Mouse (Mus musculus): ENCODE measurements around the gene Flywch1.

Gene Flywch1

GRCm38 (mm10) chr17:23742941-23743340 is 28.5 kb downstream of the Flywch1 start:
- no peak for DNase-seq (ENCODE audit: low spot score)

DNA sequence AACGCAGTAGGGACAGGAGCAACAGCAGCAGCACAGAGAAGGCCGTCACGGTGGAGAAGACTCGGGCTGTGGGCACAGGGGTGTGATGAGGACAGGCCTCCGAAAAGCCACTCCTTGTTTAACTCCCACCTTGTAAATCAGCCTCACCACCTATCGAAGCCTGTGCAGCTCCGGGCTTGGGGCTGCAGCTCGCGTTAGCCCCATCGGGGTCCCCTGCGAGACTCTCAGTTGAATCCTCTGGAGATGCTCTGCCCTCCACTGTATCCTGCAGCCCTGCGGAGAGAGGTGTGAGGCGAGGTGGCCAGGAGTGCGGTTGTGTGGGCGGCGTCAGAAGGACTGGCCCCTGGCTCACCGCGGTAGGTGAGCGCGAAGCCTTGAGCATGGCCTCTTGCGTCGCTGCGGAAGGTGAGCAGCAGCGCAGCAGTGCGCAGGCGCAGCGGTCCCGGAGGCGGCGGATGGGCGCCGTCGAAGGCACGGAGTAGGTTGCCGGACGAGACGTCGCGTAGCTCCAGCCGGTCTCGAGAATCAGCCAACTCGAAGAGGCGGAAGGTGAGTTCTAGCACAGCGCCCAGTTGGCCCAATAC is 29.1 kb downstream of the Flywch1 start:
- no peak for DNase-seq (ENCODE audit: low spot score)

DNA sequence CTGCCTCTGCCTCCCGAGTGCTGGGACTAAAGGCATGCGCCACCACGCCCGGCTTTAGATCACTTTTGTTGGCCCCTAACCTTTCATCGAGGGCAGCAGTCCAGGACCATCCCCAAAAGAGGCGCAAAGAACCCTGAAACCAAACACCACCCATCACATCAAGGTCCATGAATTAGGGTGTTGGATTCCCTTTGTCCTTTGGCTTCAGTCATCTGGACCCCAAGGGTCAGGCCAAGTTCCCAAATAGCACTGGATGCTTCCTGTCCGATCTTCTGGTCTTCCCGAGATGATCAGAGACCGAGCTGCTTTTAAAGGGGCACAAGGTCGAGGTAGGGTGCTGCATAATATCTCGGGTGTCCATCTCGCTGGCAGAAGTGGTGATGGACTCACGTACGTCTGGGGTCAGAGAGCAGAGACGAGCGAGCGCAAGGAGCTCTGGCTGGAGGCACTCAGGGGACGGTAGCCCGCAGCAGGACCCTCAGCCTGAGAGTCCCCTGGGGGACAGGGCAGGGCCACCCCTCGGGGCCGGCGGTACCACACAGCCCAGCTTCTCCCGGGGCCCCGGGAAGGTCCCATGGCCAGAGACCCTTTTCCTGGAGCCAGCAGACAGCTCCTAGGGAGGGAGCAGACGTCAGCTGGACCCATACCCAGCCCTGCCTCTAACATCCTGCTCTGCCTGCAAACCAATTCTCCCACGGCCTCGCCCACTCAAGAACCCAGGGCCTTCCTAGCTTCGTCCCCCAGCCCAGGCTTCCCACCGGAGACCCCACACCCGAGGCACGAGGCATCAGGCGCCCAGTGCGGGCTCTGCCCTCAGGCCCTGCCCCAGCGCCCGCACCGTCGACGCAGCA is 29.8 kb downstream of the Flywch1 start:
- DNase-seq (ENCODE audit: low spot score) = no peak

- DNase-seq (ENCODE audit: low spot score) = no peak
These were observed 30.8 kb downstream of the Flywch1 start, which contains the start of gene Paqr4 for GRCm38 (mm10) chr17:23740598-23741021. Gene Paqr4, minus strand, starts transcription at chr17:23740867.

GRCm38 (mm10) chr17:23740136-23740584 is 31.2 kb downstream of the Flywch1 start:
- DNase-seq (ENCODE audit: low spot score) = peak; percentile 93

DNA sequence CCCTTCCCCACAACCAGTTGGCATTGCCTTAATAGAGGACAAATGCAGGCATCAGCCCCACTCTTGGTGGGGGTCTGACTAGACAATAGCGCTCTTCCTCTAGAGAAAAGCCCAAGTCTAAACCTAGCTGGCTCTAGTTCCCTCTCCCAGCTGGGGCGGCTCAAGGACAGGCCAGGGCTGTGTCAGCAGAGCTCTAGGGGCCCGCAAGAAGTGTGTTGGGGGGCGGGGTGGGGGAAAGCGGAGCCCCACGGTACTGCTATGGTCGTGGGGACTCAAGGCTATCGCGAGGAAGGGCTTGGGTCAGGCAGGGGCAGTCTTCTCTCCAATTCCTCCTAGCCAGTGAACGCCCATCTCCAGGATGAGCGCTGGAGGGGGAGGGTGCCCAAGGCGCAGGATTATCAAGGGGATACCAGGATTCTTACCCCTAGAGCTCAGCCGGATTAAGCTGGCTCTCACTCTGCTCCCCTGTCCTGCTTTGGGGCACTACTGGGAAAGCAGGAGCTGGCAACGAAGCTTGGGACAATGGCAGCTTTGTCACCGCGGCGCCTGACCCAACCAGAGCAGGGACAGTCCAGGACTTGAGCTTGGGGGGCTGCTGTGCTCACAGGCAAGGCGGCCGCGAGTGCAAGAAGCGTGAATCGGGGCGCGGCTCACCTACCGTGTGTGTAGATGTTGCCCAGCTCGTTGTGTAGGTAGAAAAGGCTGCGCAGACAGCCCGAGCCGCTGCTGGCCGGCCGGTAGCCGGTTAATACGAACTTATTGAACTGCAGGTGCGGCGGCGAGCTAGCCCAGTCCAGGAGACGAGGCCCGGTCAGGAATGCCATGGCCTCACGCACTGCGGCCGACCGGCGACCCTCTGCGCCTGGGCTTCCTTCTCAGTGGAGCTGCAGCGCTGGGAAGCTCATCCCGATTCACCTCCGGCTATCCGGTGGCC is 31.9 kb downstream of the Flywch1 start:
- DNase-seq (ENCODE audit: low spot score) = peak; percentile 60

DNA sequence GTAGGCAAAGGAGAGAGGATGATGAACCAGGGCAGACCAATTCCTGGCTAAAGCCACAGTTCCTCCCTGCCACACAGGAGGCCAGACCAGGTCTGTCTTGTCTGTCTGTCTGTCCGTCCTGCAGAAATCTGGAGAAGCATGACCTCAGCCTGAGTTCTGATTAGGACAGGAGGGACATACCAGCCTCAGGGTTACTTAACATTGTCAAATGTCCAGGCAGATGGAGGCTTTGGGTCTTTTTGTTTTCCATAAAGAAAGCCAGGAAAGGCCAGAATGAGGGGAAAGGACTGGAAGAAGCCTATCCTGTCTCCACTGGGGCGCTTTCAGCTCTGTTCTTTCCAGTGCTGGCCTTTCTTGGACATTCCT is 32.6 kb downstream of the Flywch1 start:
- DNase-seq (ENCODE audit: low spot score) = no peak

DNA sequence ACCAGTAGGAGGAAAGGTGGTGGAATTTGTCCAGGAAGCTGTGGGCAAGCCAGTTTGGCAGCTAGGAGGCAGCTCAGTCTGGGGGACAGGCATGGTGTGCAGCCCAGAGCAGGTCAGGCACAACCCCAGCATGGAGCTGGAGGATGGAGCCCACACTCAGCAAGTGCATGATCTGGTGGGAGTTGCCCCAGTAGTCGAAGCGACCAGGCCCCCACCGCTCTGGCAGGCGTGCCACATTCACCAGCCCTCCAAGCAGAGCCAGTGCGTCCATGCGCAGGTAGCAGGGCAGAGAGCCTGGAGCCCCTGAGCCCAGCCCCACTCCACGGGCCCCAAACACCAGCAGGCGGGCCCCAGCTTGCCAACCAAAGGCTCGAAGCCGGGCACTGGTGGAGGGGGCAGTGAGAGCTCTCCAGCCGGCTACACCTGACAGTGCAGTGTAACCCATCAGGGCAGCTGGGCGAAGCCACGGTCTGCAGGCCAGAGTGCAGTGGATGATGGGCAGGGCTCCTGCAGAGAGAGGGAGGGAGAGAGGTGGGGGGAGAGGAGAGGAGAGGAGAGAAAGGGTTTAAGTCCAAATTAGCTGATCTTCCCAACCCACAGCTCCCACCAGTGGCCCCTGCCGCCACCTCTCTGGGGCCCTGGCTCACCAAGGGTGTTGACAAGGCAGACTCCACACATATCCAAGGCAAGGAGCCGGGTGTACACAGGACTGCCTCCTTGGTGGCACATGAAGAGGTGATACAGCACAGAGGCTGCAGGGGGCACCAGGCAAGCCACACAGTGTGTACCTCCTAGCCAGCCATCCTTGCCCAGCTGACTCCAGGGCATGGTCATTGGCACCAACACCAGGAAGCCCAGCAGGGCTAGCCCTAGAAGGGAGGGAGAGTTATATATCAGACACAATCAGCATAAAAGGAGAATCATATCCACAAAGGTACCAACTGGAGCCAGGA is 33.6 kb downstream of the Flywch1 start:
- DNase-seq (ENCODE audit: low spot score) = no peak

GRCm38 (mm10) chr17:23734341-23734740 is 37.1 kb downstream of the Flywch1 start:
- DNase-seq (ENCODE audit: low spot score) = no peak

- no peak for DNase-seq (ENCODE audit: low spot score)
These were observed 41.0 kb downstream of the Flywch1 start for GRCm38 (mm10) chr17:23730441-23730840.

GRCm38 (mm10) chr17:23726758-23727142 is 44.7 kb downstream of the Flywch1 start:
- peak; percentile 76 for DNase-seq (ENCODE audit: low spot score)

DNA sequence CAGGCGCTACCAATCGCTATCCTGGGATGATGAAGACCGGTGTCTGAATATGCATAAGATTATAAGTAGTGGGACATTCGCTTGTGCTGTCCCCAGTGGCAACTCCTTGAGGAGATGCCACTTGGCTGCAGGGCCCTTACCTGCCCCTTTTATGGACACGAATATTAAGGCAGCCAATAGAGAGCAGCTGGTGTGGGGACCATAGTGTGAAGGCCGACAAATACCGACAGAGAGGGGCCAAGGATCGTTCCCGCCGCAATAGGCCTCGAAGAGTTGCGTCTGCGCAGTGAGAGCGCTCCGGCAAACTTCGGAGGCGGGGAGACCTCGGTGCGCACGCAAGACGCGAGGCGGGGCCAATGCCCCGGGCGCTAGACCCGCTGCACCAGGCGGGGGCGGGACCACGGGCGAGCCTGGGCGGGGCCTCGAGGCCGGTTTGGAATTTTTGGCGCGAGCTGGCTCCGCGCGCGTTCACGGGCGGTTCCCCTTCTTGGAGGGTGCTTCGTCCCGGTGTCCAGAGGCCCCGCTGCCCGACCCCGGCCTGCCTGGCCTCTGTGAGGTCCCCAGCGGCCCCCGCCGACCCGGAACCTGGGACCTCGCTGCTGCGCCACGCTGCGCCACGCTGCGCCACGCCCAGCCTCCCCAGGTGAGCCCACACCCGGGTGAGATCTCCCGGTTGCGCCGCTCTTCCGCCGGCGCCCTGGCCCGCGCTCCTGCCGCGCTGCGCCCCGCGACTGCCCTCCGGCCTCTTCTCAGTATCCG is 45.2 kb downstream of the Flywch1 start, which contains the start of gene Pkmyt1:
TSS of gene Pkmyt1 (plus strand) at position 338 of the 759 bp plus-strand sequence.
- peak; percentile 93 for DNase-seq (ENCODE audit: low spot score)

DNA sequence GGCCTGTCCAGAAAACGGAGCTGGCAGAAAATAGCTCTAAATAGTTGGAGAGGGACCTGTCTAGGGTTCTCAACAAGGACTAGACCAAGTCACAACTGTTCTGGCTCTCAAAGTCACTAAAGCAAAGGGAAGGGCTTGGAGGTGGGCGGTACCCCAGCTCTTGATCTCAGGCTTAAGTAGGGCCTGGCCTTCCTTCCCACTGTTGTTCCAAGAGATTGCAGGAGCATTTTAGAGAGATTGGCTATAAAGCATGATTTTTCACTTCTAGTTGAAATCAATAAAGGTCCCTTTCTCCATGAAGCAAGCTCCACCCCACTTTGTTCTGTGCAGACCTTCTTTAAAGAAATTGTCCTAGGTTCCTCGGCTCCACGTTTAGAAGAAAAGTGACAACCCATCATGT is 45.9 kb downstream of the Flywch1 start:
- no peak for DNase-seq (ENCODE audit: low spot score)

GRCm38 (mm10) chr17:23722376-23723125 is 48.9 kb downstream of the Flywch1 start, which contains the start of gene 1520401A03Rik:
Gene 1520401A03Rik, minus strand, starts transcription at chr17:23722783.
- no peak for DNase-seq (ENCODE audit: low spot score)

GRCm38 (mm10) chr17:23721886-23722285 is 49.5 kb downstream of the Flywch1 start:
- DNase-seq (ENCODE audit: low spot score) = no peak

DNA sequence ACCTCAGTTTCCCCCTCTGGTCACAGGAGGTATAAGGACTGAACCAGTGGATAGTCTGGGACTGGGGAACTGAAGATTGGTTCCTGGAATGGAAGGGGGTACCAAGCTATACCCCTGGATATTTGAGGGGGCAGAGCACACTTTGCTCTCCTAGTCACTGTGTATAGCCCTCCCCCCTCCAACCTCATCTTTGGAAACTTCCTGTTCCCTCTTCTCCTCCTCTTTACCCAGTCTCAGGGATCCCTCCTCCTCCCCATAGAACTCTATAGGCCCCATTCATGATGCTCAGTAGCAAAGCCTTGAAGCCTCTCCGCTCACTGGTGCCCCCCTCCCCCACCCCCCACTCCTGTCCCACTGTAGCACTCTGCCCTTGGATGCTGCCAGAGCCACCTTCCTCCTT is 51.9 kb downstream of the Flywch1 start:
- no peak for DNase-seq (ENCODE audit: low spot score)

GRCm38 (mm10) chr17:23717003-23717402 is 54.4 kb downstream of the Flywch1 start:
- DNase-seq (ENCODE audit: low spot score) = no peak

DNA sequence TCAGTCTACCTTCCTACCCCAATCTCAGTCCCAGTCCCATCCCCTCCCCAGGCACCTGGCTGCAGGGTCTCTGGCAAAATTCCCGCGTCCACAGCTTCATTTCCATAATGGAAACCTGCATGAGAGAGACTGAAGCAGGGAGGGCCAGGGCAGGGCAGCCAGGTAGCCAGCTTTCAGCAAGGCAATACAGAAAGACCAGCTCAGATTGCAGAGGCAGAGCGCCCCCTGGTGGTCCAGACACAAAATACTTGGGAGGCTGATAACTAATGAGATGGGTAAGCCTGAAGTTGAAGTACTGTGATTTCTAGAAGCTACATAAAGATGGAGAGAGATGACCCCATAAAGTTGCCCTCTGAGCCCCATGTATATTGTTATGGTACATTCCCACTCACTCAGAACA is 65.2 kb downstream of the Flywch1 start:
- DNase-seq (ENCODE audit: low spot score) = peak; percentile 63

DNA sequence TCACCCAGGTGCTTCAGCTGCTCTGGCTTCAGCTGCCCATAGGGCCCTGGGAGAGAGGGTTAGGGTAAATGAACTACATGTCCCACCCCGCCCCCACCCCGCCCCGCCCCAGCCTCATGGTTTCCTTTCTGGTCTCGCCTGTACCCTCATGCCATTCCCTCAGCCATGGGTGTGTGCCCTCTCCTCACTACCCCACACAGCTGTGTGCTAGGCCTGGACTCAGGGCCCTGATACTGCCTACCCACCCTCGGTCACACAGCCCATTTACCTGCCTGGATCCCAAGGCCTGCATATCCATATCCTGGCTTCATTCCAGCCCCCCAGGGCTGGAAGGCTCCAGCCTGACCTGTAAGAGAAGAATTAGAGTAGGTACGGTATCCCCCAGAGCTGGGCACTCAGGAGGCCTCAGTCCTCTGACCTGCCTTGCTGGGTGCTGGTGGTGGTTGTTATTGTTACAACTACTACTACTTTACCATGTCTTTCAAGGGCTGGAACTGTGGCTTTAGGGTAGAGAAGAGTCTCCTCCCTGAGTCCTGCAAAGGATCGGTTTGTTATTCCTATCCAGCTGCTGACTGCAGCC is 65.8 kb downstream of the Flywch1 start:
- DNase-seq (ENCODE audit: low spot score) = no peak

All from layer of hippocampus, adult 11-12 months (tissue).